Mouse (Mus musculus): ENCODE data around the gene Dusp10.

DNA sequence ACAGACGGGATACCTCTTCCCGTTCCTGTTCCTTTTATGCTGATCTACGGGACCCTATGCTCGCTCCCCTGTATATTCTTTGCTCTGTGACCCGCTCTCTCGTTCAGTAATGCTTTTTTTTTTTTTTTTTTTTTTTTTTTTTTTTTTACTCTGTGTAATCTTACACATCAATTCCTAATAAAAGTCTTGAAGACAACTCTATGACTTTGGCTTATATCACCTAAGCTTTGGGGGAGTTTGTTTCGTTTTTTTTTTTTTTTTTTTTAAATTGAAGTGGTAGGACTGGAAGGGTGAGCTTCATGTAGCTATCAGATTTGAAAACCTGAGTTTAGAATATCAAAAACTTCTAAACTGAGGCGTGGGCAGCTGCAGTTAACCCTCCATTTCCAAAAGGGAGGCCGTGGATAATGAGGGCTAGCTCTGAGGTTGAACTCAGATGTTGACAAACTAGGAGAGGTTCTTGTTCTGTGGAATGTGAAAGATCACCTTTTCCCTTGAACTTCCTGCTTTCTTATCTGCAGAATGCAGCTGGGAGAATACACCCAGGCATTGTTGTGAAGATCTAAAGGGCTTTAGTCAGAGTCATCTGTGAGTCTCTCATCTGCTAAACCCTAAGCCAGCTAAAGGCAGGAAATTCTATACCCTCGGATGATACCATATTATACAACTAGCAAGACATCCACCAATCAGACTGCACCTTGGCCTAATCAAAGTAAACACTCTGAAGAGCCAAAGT lies 3.1 kb downstream of the Dusp10 start:
- TF ChIP-seq CTCF (IDR thresholded peaks at IDR 0.05; ENCODE audit: low read depth, low read length): no peak
- no peak for TF ChIP-seq POLR2A (IDR thresholded peaks at IDR 0.05; ENCODE audit: extremely low read depth, insufficient read depth, low read length)
